In the genomic region with DNA sequence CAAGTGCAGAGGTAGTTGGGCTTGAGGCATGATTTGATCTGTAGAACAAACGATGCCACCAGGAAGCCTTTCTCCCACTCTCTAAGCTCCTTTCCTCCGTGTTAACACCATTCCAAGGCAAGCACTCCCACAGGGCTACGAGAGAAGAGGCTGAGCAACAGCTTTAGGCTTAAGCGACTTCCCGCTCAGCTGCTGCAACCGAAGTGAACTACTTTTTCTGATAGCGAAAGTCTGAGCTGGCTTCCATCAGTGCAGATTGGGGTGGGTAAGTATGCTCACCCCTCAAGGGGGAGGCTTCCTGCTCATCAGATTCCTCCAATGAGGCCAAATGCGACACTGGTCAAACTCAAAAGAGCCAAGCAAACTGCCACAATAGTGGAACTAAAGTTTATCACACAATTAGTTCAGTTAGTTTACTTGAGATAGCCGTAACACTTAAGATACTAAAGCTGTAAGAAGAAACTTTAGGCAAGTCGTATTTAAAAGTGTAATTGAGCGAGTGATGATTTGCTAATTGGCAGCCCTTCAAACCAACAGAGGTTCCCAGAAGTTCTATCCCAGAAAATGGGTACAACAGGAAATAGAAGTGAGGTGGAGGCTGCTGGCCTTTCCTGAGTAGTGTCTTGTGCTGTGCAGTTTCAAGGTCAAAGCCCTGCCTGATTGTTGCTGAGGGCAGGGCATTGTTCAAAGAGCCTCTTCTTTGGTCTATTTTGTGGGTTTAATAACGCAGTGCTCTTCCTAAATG, we compare ENCODE assay signal across 8 mouse cellular contexts.
DNase-seq lines count a peak whose midpoint lies in the region; ATAC-seq lines count a peak whose summit lies in the region.

No protein-coding gene starts in this region.

- no peak overlapping the region for H3K4me2 ChIP-seq in neural tube, embryonic 15.5 days
- 0 out of 2 replicates have a peak overlapping the region, but pooled peaks have one; percentile 1 for H3K4me2 ChIP-seq in liver, embryonic 15.5 days

- no peak for ATAC-seq in neural tube, embryonic 15.5 days (ENCODE audit: low FRiP score)
- no peak for ATAC-seq in liver, embryonic 15.5 days (ENCODE audit: insufficient read depth)
- ATAC-seq in monocyte, adult 5-6 weeks (replicated peaks; ENCODE audit: insufficient number of reproducible peaks, low FRiP score, low TSS enrichment, poor library complexity, severe bottlenecking) = no peak

- H3K9me3 ChIP-seq in neural tube, embryonic 15.5 days (replicated peaks) = no peaks in the 10 kb centered on the region
- no peaks in the 10 kb centered on the region for H3K9me3 ChIP-seq in liver, embryonic 15.5 days (replicated peaks)

- no peak overlapping the region for H3K9ac ChIP-seq in neural tube, embryonic 15.5 days (replicated peaks)
- no peak overlapping the region for H3K9ac ChIP-seq in liver, embryonic 15.5 days

- no peak overlapping the region for H3K4me3 ChIP-seq in neural tube, embryonic 15.5 days (replicated peaks)
- H3K4me3 ChIP-seq in liver, embryonic 15.5 days (replicated peaks) = no peak overlapping the region

- peaks cover 9% of the 10 kb centered on the region for H3K4me1 ChIP-seq in neural tube, embryonic 15.5 days
- no peaks in the 10 kb centered on the region for H3K4me1 ChIP-seq in liver, embryonic 15.5 days (replicated peaks)

- no peak overlapping the region for H3K27ac ChIP-seq in neural tube, embryonic 15.5 days (replicated peaks)
- H3K27ac ChIP-seq in liver, embryonic 15.5 days (replicated peaks) = no peak overlapping the region

- no peaks in the 10 kb centered on the region for H3K36me3 ChIP-seq in neural tube, embryonic 15.5 days
- H3K36me3 ChIP-seq in liver, embryonic 15.5 days (replicated peaks) = no peaks in the 10 kb centered on the region

- intact Hi-C loops in heart, postnatal 14 days (cut with DNase I) = no loop called here

- no peaks in the 10 kb centered on the region for H3K27me3 ChIP-seq in neural tube, embryonic 15.5 days (replicated peaks)
- no peaks in the 10 kb centered on the region for H3K27me3 ChIP-seq in liver, embryonic 15.5 days

- WGBS in neural tube, embryonic 15.5 days = 29% methylated on average over 12 of the region's 12 CpGs
- 23% methylated on average over 12 of the region's 12 CpGs for WGBS in liver, embryonic 15.5 days (ENCODE audit: insufficient replicate concordance)

- peak; percentile 9 to 12 for DNase-seq in heart, adult 18-20 months
- DNase-seq in heart, postnatal 14 days = no peak
- peak; percentile 15 for DNase-seq in neural tube, embryonic 10.5 days (ENCODE audit: extremely low spot score, low spot score)
- peak; percentile 13 for DNase-seq in yolk sac, embryonic 10.5 days (ENCODE audit: low spot score)
- no peak for DNase-seq in right cerebral cortex, adult 18-20 months

Comparison
In these comparisons a context has a peak if more than half of its experiments do, and no peak if none do; other contexts are left out.
1. DNase-seq: peak in heart, adult 18-20 months (2 of 2), neural tube, embryonic 10.5 days (single experiment) and yolk sac, embryonic 10.5 days (single experiment); none in heart, postnatal 14 days (0 of 2) and right cerebral cortex, adult 18-20 months (single experiment).